Mouse (Mus musculus): ENCODE measurements at regions not wholly inside any gene's neighbourhood (a gene's known extent, or its start where the extent isn't known, plus 50 kb on each side); places are given as distances from the start of the nearest gene placed in this dataset.

- DNase-seq (ENCODE audit: low spot score) (no peak), ATAC-seq (replicated peaks; ENCODE audit: low FRiP score, low read depth) (no peak)
- Histone ChIP-seq H3K27ac (no peak overlapping the region), H3K9me3 (replicated peaks; ENCODE audit: low read length) (no peaks in the 10 kb centered on the region), H3K4me2 (ENCODE audit: low read length) (no peak overlapping the region), H3K9ac (ENCODE audit: low read depth, low read length) (no peak overlapping the region), H3K27me3 (ENCODE audit: insufficient read depth, low read length) (no peaks in the 10 kb centered on the region), H3K4me3 (replicated peaks; ENCODE audit: low read depth, low read length) (no peak overlapping the region), H3K36me3 (ENCODE audit: insufficient read depth, low read length) (no peaks in the 10 kb centered on the region), H3K4me1 (replicated peaks; ENCODE audit: insufficient read depth, low read length) (no peaks in the 10 kb centered on the region)
- 62% methylated on average over 2 of the region's 2 CpGs for WGBS
- no peak for TF ChIP-seq CTCF (IDR thresholded peaks at IDR 0.05; ENCODE audit: low read depth)
These were observed 69.6 kb downstream of the Cldn1 start for GRCm38 (mm10) chr16:26302045-26302444.

- Histone ChIP-seq H3K9me3 (replicated peaks; ENCODE audit: low read length) (no peaks in the 10 kb centered on the region), H3K9ac (ENCODE audit: low read depth, low read length) (no peak overlapping the region), H3K4me1 (replicated peaks; ENCODE audit: insufficient read depth, low read length) (no peaks in the 10 kb centered on the region), H3K27ac (no peak overlapping the region), H3K27me3 (ENCODE audit: insufficient read depth, low read length) (no peaks in the 10 kb centered on the region), H3K4me3 (replicated peaks; ENCODE audit: low read depth, low read length) (no peak overlapping the region), H3K36me3 (ENCODE audit: insufficient read depth, low read length) (no peaks in the 10 kb centered on the region), H3K4me2 (ENCODE audit: low read length) (no peak overlapping the region)
- ATAC-seq (replicated peaks; ENCODE audit: low FRiP score, low read depth) = no peak; the same call in 1 of the 2 replicates
- 57% methylated on average over 2 of the region's 2 CpGs for WGBS
- TF ChIP-seq CTCF (IDR thresholded peaks at IDR 0.05; ENCODE audit: low read depth) = no peak
- DNase-seq (ENCODE audit: low spot score) = peak; percentile 83
These were observed 79.9 kb downstream of the Cldn1 start for GRCm38 (mm10) chr16:26291692-26292091.

DNA sequence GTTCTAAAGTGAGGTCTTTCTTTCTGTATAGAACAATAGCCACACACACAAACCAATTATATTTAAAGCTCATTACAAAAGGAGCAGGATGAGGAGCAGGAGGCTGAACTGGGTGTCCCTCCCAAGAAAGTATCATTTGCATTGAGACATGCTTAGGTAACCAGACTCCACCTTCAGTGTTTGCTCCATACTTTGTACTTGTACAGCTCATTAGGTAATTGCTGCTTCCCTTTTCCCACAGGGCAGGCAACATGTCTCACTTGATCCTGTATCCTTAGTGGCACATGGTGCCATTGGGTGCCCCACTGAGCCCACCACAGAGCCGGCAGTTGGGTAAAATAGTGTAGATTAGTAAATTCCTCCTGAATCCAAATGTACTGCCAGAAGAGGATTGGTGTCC, 86.0 kb downstream of the Cldn1 start:
- Histone ChIP-seq H3K4me2 (ENCODE audit: low read length) (no peak overlapping the region), H3K4me1 (replicated peaks; ENCODE audit: insufficient read depth, low read length) (no peaks in the 10 kb centered on the region), H3K9me3 (replicated peaks; ENCODE audit: low read length) (no peaks in the 10 kb centered on the region), H3K9ac (ENCODE audit: low read depth, low read length) (no peak overlapping the region), H3K36me3 (ENCODE audit: insufficient read depth, low read length) (no peaks in the 10 kb centered on the region), H3K27ac (no peak overlapping the region), H3K4me3 (replicated peaks; ENCODE audit: low read depth, low read length) (no peak overlapping the region), H3K27me3 (ENCODE audit: insufficient read depth, low read length) (no peaks in the 10 kb centered on the region)
- 84% methylated on average over 1 of the region's 1 CpGs for WGBS
- no peak for TF ChIP-seq CTCF (IDR thresholded peaks at IDR 0.05; ENCODE audit: low read depth)
- no peak for DNase-seq (ENCODE audit: low spot score)
- no peak for ATAC-seq (replicated peaks; ENCODE audit: low FRiP score, low read depth)

- H3K27ac ChIP-seq = no peak overlapping the region
- no peak for TF ChIP-seq CTCF (IDR thresholded peaks at IDR 0.05; ENCODE audit: low read depth)
- DNase-seq (ENCODE audit: low spot score) (no peak), ATAC-seq (replicated peaks; ENCODE audit: low FRiP score, low read depth) (no peak)
- H3K4me3 ChIP-seq (replicated peaks; ENCODE audit: low read depth, low read length) = no peak overlapping the region
- no peaks in the 10 kb centered on the region for H3K9me3 ChIP-seq (replicated peaks; ENCODE audit: low read length)
- 98% methylated on average over 6 of the region's 6 CpGs for WGBS
- H3K4me1 ChIP-seq (replicated peaks; ENCODE audit: insufficient read depth, low read length) = no peaks in the 10 kb centered on the region
- H3K27me3 ChIP-seq (ENCODE audit: insufficient read depth, low read length) = no peaks in the 10 kb centered on the region
- no peak overlapping the region for H3K4me2 ChIP-seq (ENCODE audit: low read length)
- H3K9ac ChIP-seq (ENCODE audit: low read depth, low read length) = no peak overlapping the region
- H3K36me3 ChIP-seq (ENCODE audit: insufficient read depth, low read length) = no peaks in the 10 kb centered on the region
These were observed 86.9 kb downstream of the Cldn1 start for GRCm38 (mm10) chr16:26284713-26285112.

GRCm38 (mm10) chr16:26282418-26282817, 89.2 kb downstream of the Cldn1 start:
- Histone ChIP-seq H3K9ac (ENCODE audit: low read depth, low read length) (no peak overlapping the region), H3K4me1 (replicated peaks; ENCODE audit: insufficient read depth, low read length) (no peaks in the 10 kb centered on the region), H3K27me3 (ENCODE audit: insufficient read depth, low read length) (no peaks in the 10 kb centered on the region), H3K9me3 (replicated peaks; ENCODE audit: low read length) (no peaks in the 10 kb centered on the region), H3K4me3 (replicated peaks; ENCODE audit: low read depth, low read length) (no peak overlapping the region), H3K4me2 (ENCODE audit: low read length) (no peak overlapping the region), H3K27ac (no peak overlapping the region), H3K36me3 (ENCODE audit: insufficient read depth, low read length) (no peaks in the 10 kb centered on the region)
- DNase-seq (ENCODE audit: low spot score) (peak; percentile 63), ATAC-seq (replicated peaks; ENCODE audit: low FRiP score, low read depth) (0 out of 2 replicates have a peak, but pooled peaks have one; percentile 52)
- 11% methylated on average over 1 of the region's 1 CpGs for WGBS
- no peak for TF ChIP-seq CTCF (IDR thresholded peaks at IDR 0.05; ENCODE audit: low read depth)

- H3K27ac ChIP-seq = peak overlapping the region; percentile 43
- ATAC-seq (replicated peaks; ENCODE audit: low FRiP score, low read depth) (no peak), DNase-seq (ENCODE audit: low spot score) (peak; percentile 84)
- no peak overlapping the region for H3K9ac ChIP-seq (ENCODE audit: low read depth, low read length)
- no peaks in the 10 kb centered on the region for H3K9me3 ChIP-seq (replicated peaks; ENCODE audit: low read length)
- H3K36me3 ChIP-seq (ENCODE audit: insufficient read depth, low read length) = no peaks in the 10 kb centered on the region
- H3K4me3 ChIP-seq (replicated peaks; ENCODE audit: low read depth, low read length) = no peak overlapping the region
- TF ChIP-seq CTCF (IDR thresholded peaks at IDR 0.05; ENCODE audit: low read depth) = no peak
- WGBS = 70% methylated on average over 2 of the region's 2 CpGs
- H3K27me3 ChIP-seq (ENCODE audit: insufficient read depth, low read length) = no peaks in the 10 kb centered on the region
- H3K4me2 ChIP-seq (ENCODE audit: low read length) = no peak overlapping the region
- no peaks in the 10 kb centered on the region for H3K4me1 ChIP-seq (replicated peaks; ENCODE audit: insufficient read depth, low read length)
These were observed 90.1 kb downstream of the Cldn1 start for GRCm38 (mm10) chr16:26281496-26281895.

GRCm38 (mm10) chr16:26276789-26277188, 94.9 kb downstream of the Cldn1 start:
- no peak for ATAC-seq (replicated peaks; ENCODE audit: low FRiP score, low read depth)
- no peak for DNase-seq (ENCODE audit: low spot score)
- Histone ChIP-seq H3K4me2 (ENCODE audit: low read length) (no peak overlapping the region), H3K27me3 (ENCODE audit: insufficient read depth, low read length) (no peaks in the 10 kb centered on the region), H3K9me3 (replicated peaks; ENCODE audit: low read length) (no peaks in the 10 kb centered on the region), H3K27ac (no peak overlapping the region), H3K9ac (ENCODE audit: low read depth, low read length) (no peak overlapping the region), H3K4me3 (replicated peaks; ENCODE audit: low read depth, low read length) (no peak overlapping the region), H3K36me3 (ENCODE audit: insufficient read depth, low read length) (no peaks in the 10 kb centered on the region), H3K4me1 (replicated peaks; ENCODE audit: insufficient read depth, low read length) (no peaks in the 10 kb centered on the region)
- 80% methylated on average over 1 of the region's 1 CpGs for WGBS
- no peak for TF ChIP-seq CTCF (IDR thresholded peaks at IDR 0.05; ENCODE audit: low read depth)
